Mouse (Mus musculus) large intestine, adult 2 months (tissue): ENCODE measurements at regions not wholly inside any gene's neighbourhood (a gene's known extent, or its start where the extent isn't known, plus 50 kb on each side); places are given as distances from the start of the nearest gene placed in this dataset.

ENCODE experiments used
- DNase-seq: peaks from one replicate; pipeline ENCODE4 v3.0.0-alpha.2; 2012; ENCODE audit warnings: low read depth, low spot score
- WGBS: fragments of 180-500 bp; shearing (Covaris S2); methylation state at CpG from one replicate; pipeline ENCODE4 v1.1.7; 2018; 5-methylcytosine and 5-hydroxymethylcytosine counted together

GRCm38 (mm10) chr2:12697209-12697608, 226.6 kb upstream of the Pter start:
- WGBS = 81% methylated on average over 1 of the region's 1 CpGs
- no peak for DNase-seq

- WGBS = 67% methylated on average over 3 of the region's 3 CpGs
- DNase-seq = no peak
Measured at GRCm38 (mm10) chr2:12699331-12699730, 224.5 kb upstream of the Pter start.

GRCm38 (mm10) chr2:12707514-12707913, 216.3 kb upstream of the Pter start:
- DNase-seq = no peak
- WGBS = 42% methylated on average over 3 of the region's 3 CpGs

- 59% methylated on average over 16 of the region's 16 CpGs for WGBS
- peak; percentile 2 for DNase-seq
Measured at GRCm38 (mm10) chr2:12709156-12709923, 214.5 kb upstream of the Pter start.

- 90% methylated on average over 2 of the region's 2 CpGs for WGBS
- no peak for DNase-seq
Measured at GRCm38 (mm10) chr2:12709924-12710240, 214.0 kb upstream of the Pter start.

GRCm38 (mm10) chr2:12716124-12717012, 207.5 kb upstream of the Pter start:
- 45% methylated on average over 3 of the region's 3 CpGs for WGBS
- DNase-seq = no peak

- 63% methylated on average over 4 of the region's 4 CpGs for WGBS
- DNase-seq = no peak
Measured at GRCm38 (mm10) chr2:12729251-12729650, 194.6 kb upstream of the Pter start.

- 57% methylated on average over 2 of the region's 2 CpGs for WGBS
- DNase-seq = no peak
Measured at GRCm38 (mm10) chr2:12737140-12737539, 186.7 kb upstream of the Pter start.

GRCm38 (mm10) chr2:12746856-12747255, 177.0 kb upstream of the Pter start:
- WGBS = 46% methylated on average over 1 of the region's 1 CpGs
- DNase-seq = no peak

GRCm38 (mm10) chr2:12758816-12759215, 165.0 kb upstream of the Pter start:
- WGBS = 30% methylated on average over 1 of the region's 1 CpGs
- no peak for DNase-seq

GRCm38 (mm10) chr2:12759931-12760330, 163.9 kb upstream of the Pter start:
- no peak for DNase-seq
- 91% methylated on average over 3 of the region's 3 CpGs for WGBS

- no peak for DNase-seq
- 81% methylated on average over 3 of the region's 3 CpGs for WGBS
Measured at GRCm38 (mm10) chr2:12761461-12761860, 162.4 kb upstream of the Pter start.

GRCm38 (mm10) chr2:12764510-12764909, 159.3 kb upstream of the Pter start:
- no peak for DNase-seq
- WGBS = 85% methylated on average over 1 of the region's 1 CpGs

GRCm38 (mm10) chr2:12765336-12765735, 158.5 kb upstream of the Pter start:
- WGBS = 89% methylated on average over 2 of the region's 2 CpGs
- no peak for DNase-seq

GRCm38 (mm10) chr2:12776866-12777265, 147.0 kb upstream of the Pter start:
- WGBS = 71% methylated on average over 3 of the region's 3 CpGs

GRCm38 (mm10) chr2:12777696-12778095, 146.1 kb upstream of the Pter start:
- DNase-seq = no peak
- 46% methylated on average over 2 of the region's 2 CpGs for WGBS

More at GRCm38 (mm10) chr2:12776866-12777265, 147.0 kb upstream of the Pter start:
- no peak for DNase-seq

- 66% methylated on average over 2 of the region's 2 CpGs for WGBS
- DNase-seq = no peak
Measured at GRCm38 (mm10) chr2:12792596-12792995, 131.2 kb upstream of the Pter start.

GRCm38 (mm10) chr2:12797615-12798169, 126.1 kb upstream of the Pter start:
- no peak for DNase-seq
- WGBS = 56% methylated on average over 1 of the region's 1 CpGs

GRCm38 (mm10) chr2:12799153-12799925, 124.5 kb upstream of the Pter start:
- no peak for DNase-seq
- 90% methylated on average over 4 of the region's 4 CpGs for WGBS

- 71% methylated on average over 1 of the region's 1 CpGs for WGBS
Measured at GRCm38 (mm10) chr2:12802667-12803066, 121.2 kb upstream of the Pter start.

More at GRCm38 (mm10) chr2:12802667-12803066, 121.2 kb upstream of the Pter start:
- no peak for DNase-seq
